8 mouse cellular contexts compared by ENCODE assay signal in genomic region chr10:98913961-98914809, GRCm38 (mm10). TPM values are rescaled to one million over a fixed set of nuclear protein-coding genes. Genes with fewer than 3 reads are reported as not detected.
A peak's percentile ranks its signal among the peaks of the same experiment; 100 is the strongest.
DNase-seq lines count a peak whose midpoint lies in the region; ATAC-seq and TF ChIP-seq lines count a peak whose summit lies in the region.

Atp2b1 (plus strand) TSS chr10:98914406.

- H3K27me3 ChIP-seq in Patski, result peaks cover 10% of the 10 kb centered on the region
- H3K27me3 ChIP-seq in hindbrain, embryonic 14.5 days (ENCODE audit: control insufficient read depth, insufficient read depth, low read length), result no peaks in the 10 kb centered on the region

- under 1% methylated on average over 93 of the region's 120 CpGs for WGBS in hindbrain, embryonic 14.5 days

- POLR2A ChIA-PET in Patski (lab: Charles Lee), result interaction anchor here (0.6 to 1.0 kb wide), 3 partner anchors 15 to 330 kb away, joined by 3 to 4 read pairs (median 3); no protein-coding TSS in a partner anchor

- CTCF ChIA-PET in Patski (lab: Charles Lee), result no interaction called here

- H3K4me2 ChIP-seq in hindbrain, embryonic 14.5 days (replicated peaks), result peak within 1 kb of the TSS; percentile 77

- H3K9ac ChIP-seq in hindbrain, embryonic 14.5 days, result peak within 1 kb of the TSS; percentile 95

- H3K4me3 ChIP-seq in hindbrain, embryonic 14.5 days (replicated peaks; ENCODE audit: low read length), result peak within 1 kb of the TSS; percentile 97

- TF ChIP-seq CTCF in Patski (IDR thresholded peaks at IDR 0.05), result no peak

- no peaks in the 10 kb centered on the region for H3K36me3 ChIP-seq in hindbrain, embryonic 14.5 days (replicated peaks; ENCODE audit: control insufficient read depth, insufficient read depth)

- H3K4me1 ChIP-seq in hindbrain, embryonic 14.5 days (replicated peaks; ENCODE audit: control insufficient read depth, insufficient read depth, low read length), result peaks cover 13% of the 10 kb centered on the region

- ATAC-seq in Patski, result peak; percentile 73
- peak; percentile 95 for ATAC-seq in hindbrain, embryonic 14.5 days (ENCODE audit: low FRiP score)

- no peaks in the 10 kb centered on the region for H3K9me3 ChIP-seq in hindbrain, embryonic 14.5 days (ENCODE audit: control insufficient read depth, low read length)

- in situ Hi-C loops in Patski (cut with MboI; ENCODE audit: low pct_unique_long_range_greater_than_20kb), result loop anchor here (10.0 kb wide), 1 partner anchor 419 kb away; no protein-coding TSS in a partner anchor

- H3K27ac ChIP-seq in hindbrain, embryonic 14.5 days, result peak within 1 kb of the TSS; percentile 100

- peak; percentile 57 for DNase-seq in Patski (ENCODE audit: low read depth, low spot score)
- DNase-seq in cerebellum, postnatal 14 days, result peak; percentile 97
- DNase-seq in frontal cortex, postnatal 25 days (ENCODE audit: low spot score in 2 of 2), result peak; percentile 77 to 78
- DNase-seq in hindbrain, embryonic 14.5 days (ENCODE audit: low spot score), result peak; percentile 93
- peak; percentile 95 for DNase-seq in layer of hippocampus, postnatal 36 days
- DNase-seq in lung, postnatal 36 days, result peak; percentile 96
- DNase-seq in retina, postnatal 1 day, result peak; percentile 98
- DNase-seq in urinary bladder, adult 18-20 months (ENCODE audit: low spot score in 2 of 2), result peak; percentile 91 to 93

RNA-seq across cellular contexts. Expression of gene Atp2b1, which starts in this region (rescaled TPM):
- 39.2 TPM for polyA plus RNA-seq in Patski (2021)
- polyA plus RNA-seq in hindbrain, embryonic 14.5 days (2014; fragmentation: Nextera tagmentation; extraction: Ambion mirVana), result 296 and 305 TPM in 2 replicates
- total RNA-seq in layer of hippocampus, postnatal 36 days (2021), result 1,000 to 10,000 TPM; 1,023 to 1,033 TPM

Comparison
In these comparisons a context has a peak if more than half of its experiments do, and no peak if none do; other contexts are left out.
1. Peak in every context shown above with its lines: DNase-seq, ATAC-seq, H3K4me3 ChIP-seq and H3K27ac ChIP-seq.